Mouse (Mus musculus) MEL (cell line): ENCODE measurements around the gene Kidins220.

ENCODE experiments used
- CTCF ChIP-seq, 3 experiments: IDR thresholded peaks in 2 of 3; conservative IDR thresholded peaks in 1 of 3; 2 replicates each; pipeline ENCODE4 v1.5.1; 2011 to 2012; ENCODE audit warnings: low read length in 3 of 3, low read depth in 2 of 3, mild to moderate bottlenecking in 2 of 3, improper control_type of control experiment in 1 of 3, inconsistent platforms in 1 of 3, mixed read lengths in 1 of 3, moderate library complexity in 1 of 3; ENCODE audit not compliant: control insufficient read depth in 1 of 3, insufficient read depth in 1 of 3, poor library complexity in 1 of 3, severe bottlenecking in 1 of 3
- EP300 ChIP-seq, 2 experiments: IDR thresholded peaks; 2 replicates each; pipeline ENCODE4 v1.6.1; 2011; ENCODE audit warnings: improper control_type of control experiment in 2 of 2, low read length in 2 of 2, low read depth in 1 of 2, mild to moderate bottlenecking in 1 of 2
- MEF2A ChIP-seq: IDR thresholded peaks from 2 replicates; pipeline ENCODE4 v1.6.1; 2014; ENCODE audit warnings: low read depth, mild to moderate bottlenecking, inconsistent platforms, low read length, improper control_type of control experiment; ENCODE audit not compliant: poor library complexity, insufficient replicate concordance, severe bottlenecking; ENCODE audit errors: extremely low read depth
- MYC ChIP-seq: IDR thresholded peaks from 2 replicates; pipeline ENCODE4 v1.6.1; 2011; ENCODE audit warnings: low read depth, mild to moderate bottlenecking, low read length, improper control_type of control experiment, moderate library complexity
- NELFE ChIP-seq: IDR thresholded peaks from 2 replicates; pipeline ENCODE4 v1.6.1; 2011; ENCODE audit warnings: low read depth, low read length, improper control_type of control experiment
- POLR2A ChIP-seq, 2 experiments: IDR thresholded peaks; 2 replicates each; pipeline ENCODE4 v1.6.1; 2011 to 2012; ENCODE audit warnings: low read length in 2 of 2, mild to moderate bottlenecking in 2 of 2, control low read depth in 1 of 2, improper control_type of control experiment in 1 of 2, low read depth in 1 of 2, moderate library complexity in 1 of 2; ENCODE audit not compliant: control insufficient read depth in 1 of 2, insufficient read depth in 1 of 2, poor library complexity in 1 of 2
- TAL1 ChIP-seq: IDR thresholded peaks from 2 replicates; pipeline ENCODE4 v1.6.1; 2012; ENCODE audit warnings: mild to moderate bottlenecking, inconsistent platforms, low read length, moderate library complexity, mixed read lengths
- UBTF ChIP-seq: IDR thresholded peaks from 2 replicates; pipeline ENCODE4 v1.6.1; 2012; ENCODE audit warnings: low read depth, mild to moderate bottlenecking, inconsistent platforms, low read length, improper control_type of control experiment, moderate library complexity, borderline replicate concordance; ENCODE audit not compliant: insufficient read depth
- USF1 ChIP-seq: IDR thresholded peaks from 2 replicates; pipeline ENCODE4 v1.6.1; 2014; ENCODE audit warnings: low read depth, mild to moderate bottlenecking, inconsistent platforms, low read length, improper control_type of control experiment, moderate library complexity
- USF2 ChIP-seq, 2 experiments: IDR thresholded peaks; 2 replicates each; pipeline ENCODE4 v1.6.1; 2011 to 2012; ENCODE audit warnings: improper control_type of control experiment in 2 of 2, low read length in 2 of 2, borderline replicate concordance in 1 of 2, inconsistent platforms in 1 of 2, low read depth in 1 of 2, mild to moderate bottlenecking in 1 of 2; ENCODE audit not compliant: insufficient read depth in 1 of 2

DNA sequence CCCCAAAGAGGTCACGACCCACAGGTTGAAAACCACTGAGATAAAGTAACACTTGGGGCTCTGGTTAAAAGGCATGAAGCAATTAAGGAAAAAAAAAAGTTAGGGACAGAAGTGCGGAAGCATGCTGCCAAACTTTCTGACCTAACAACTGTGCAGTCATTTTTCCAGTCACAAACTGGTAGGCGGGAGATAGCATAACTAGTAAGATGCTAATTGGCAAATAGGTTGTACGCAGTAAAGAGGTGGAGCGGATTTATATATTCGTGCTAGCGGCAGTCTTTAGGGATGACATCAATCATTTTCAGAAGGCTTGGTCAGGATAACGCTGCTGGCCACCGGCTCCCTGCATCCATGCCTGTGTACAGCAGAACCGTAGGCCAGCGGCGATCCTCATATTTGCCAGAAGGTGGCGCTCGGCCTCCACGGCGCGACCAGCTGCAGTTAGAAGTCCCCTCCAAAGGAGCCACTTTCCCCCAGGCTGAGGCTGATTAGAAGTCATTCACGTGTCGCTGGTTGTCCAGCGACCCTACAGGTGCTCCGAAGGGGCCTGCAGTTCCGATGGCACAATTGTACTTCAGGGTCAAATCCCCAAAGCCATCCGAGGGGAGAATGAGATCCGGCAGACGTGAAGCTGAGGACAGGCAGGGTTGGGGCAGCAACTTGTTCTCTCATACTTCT is 117.4 kb downstream of the Kidins220 start:
- no peak for TF ChIP-seq USF1
- TF ChIP-seq CTCF (IDR thresholded peaks at IDR 0.05 in 2 of 3, conservative IDR thresholded peaks at IDR 0.05 in 1 of 3; ENCODE audit: control insufficient read depth in 1 of 3, insufficient read depth in 1 of 3, low read depth in 2 of 3, low read length in 3 of 3, poor library complexity in 1 of 3, severe bottlenecking in 1 of 3) = peak; percentile 90 to 97 (median 95)
- no peak for TF ChIP-seq MYC
- no peak for TF ChIP-seq EP300 (IDR thresholded peaks at IDR 0.05; ENCODE audit: low read depth in 1 of 2, low read length in 2 of 2)
- no peak for TF ChIP-seq NELFE
- no peak for TF ChIP-seq MEF2A
- TF ChIP-seq TAL1 = no peak
- no peak for TF ChIP-seq UBTF
- no peak for TF ChIP-seq POLR2A (IDR thresholded peaks at IDR 0.05; ENCODE audit: control insufficient read depth in 1 of 2, insufficient read depth in 1 of 2, low read depth in 1 of 2, low read length in 2 of 2, poor library complexity in 1 of 2)
- TF ChIP-seq USF2 (IDR thresholded peaks at IDR 0.05; ENCODE audit: borderline replicate concordance in 1 of 2, insufficient read depth in 1 of 2, low read depth in 1 of 2, low read length in 2 of 2) = no peak
